Mouse (Mus musculus) G1E (cell line): ENCODE data around the gene Slc5a3.

Experiments used
- CTCF ChIP-seq: IDR thresholded peaks from 2 replicates; pipeline ENCODE4 v1.5.1; 2012; ENCODE audit warnings: low read depth, low read length, inconsistent platforms, mixed read lengths
- GATA1 ChIP-seq: IDR thresholded peaks from 2 replicates; pipeline ENCODE4 v1.6.1; 2012; ENCODE audit warnings: borderline replicate concordance, low read length, inconsistent platforms, mixed read lengths
- GATA2 ChIP-seq: IDR thresholded peaks from 2 replicates; pipeline ENCODE4 v1.6.1; 2012; ENCODE audit warnings: low read depth, low read length, inconsistent platforms, borderline replicate concordance
- TAL1 ChIP-seq: conservative IDR thresholded peaks from 2 replicates; pipeline ENCODE4 v1.6.1; 2012; ENCODE audit warnings: low read depth, low read length, inconsistent platforms, mixed read lengths

DNA sequence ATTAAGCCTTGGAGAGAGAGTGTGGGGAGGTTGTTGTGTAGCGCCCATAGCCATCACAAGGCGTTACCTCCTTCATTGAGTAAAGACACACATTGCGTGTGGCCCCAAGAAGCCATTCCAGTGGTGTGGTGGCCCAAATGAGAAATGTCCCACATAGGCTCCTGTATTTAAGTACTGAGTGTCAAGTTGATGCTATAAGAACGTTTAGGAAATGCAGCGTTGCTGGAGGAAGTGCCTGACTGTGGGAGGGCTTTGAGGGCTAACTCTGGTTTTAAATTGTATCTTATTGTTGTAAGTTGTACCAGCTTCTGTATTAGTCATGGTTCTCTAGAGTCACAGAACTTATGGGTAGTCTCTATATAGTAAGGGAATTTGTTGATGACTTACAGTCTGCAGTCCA, 49.2 kb downstream of the Slc5a3 start:
- TF ChIP-seq CTCF (no peak), GATA1 (no peak), TAL1 (no peak), GATA2 (no peak)
